Mouse (Mus musculus): ENCODE measurements around the gene Umps. TPM values are rescaled to one million over a fixed set of nuclear protein-coding genes. Genes with fewer than 3 reads are reported as not detected.
A peak's percentile ranks its signal among the peaks of the same experiment; 100 is the strongest.

Umps gene
- polyA plus RNA-seq, 1 experiment from 2014 or later = 62.5 TPM

- WGBS = 85% methylated on average over 4 of the region's 4 CpGs
- no peak for ATAC-seq (ENCODE audit: insufficient number of reproducible peaks, insufficient read depth, low FRiP score, low TSS enrichment, low read depth)
- Histone ChIP-seq H3K36me3 (peaks cover 83% of the 10 kb centered on the region), H3K9ac (no peak overlapping the region), H3K9me3 (no peaks in the 10 kb centered on the region), H3K4me2 (no peak overlapping the region), H3K4me3 (no peak overlapping the region), H3K27ac (no peak overlapping the region), H3K4me1 (peaks cover 18% of the 10 kb centered on the region), H3K27me3 (no peaks in the 10 kb centered on the region)
Observed at GRCm38 (mm10) chr16:33953008-33953407, 13.8 kb downstream of the Umps start.

DNA sequence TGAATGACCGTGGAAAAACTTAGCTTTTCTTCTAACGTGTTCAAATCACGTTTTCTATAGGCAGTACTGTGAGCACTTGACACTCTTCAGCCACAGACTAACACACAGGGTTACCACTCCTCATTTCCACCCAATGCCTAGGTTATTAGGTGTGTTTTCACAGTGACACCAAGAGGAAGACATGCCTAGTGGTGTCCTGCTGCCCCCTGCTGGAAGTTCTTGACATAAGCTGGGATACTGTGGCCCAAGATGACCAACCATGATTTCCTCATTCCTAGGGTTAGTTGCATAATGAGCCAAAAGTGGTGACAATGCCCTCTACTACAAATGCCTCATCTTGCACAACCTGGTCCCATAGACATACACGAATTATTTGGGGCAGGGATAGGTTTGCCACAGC, 16.0 kb downstream of the Umps start:
- peaks cover 76% of the 10 kb centered on the region for H3K36me3 ChIP-seq
- 23% methylated on average over 4 of the region's 4 CpGs for WGBS
- no peak for ATAC-seq (ENCODE audit: insufficient number of reproducible peaks, insufficient read depth, low FRiP score, low TSS enrichment, low read depth)
- no peak overlapping the region for H3K4me3 ChIP-seq
- no peak overlapping the region for H3K4me2 ChIP-seq
- peaks cover 34% of the 10 kb centered on the region for H3K4me1 ChIP-seq
- H3K9me3 ChIP-seq = no peaks in the 10 kb centered on the region
- no peaks in the 10 kb centered on the region for H3K27me3 ChIP-seq
- H3K27ac ChIP-seq = no peak overlapping the region
- no peak overlapping the region for H3K9ac ChIP-seq

GRCm38 (mm10) chr16:33950386-33950785, 16.5 kb downstream of the Umps start:
- H3K9ac ChIP-seq = no peak overlapping the region
- no peaks in the 10 kb centered on the region for H3K9me3 ChIP-seq
- no peak overlapping the region for H3K27ac ChIP-seq
- H3K4me2 ChIP-seq = no peak overlapping the region
- no peak overlapping the region for H3K4me3 ChIP-seq
- WGBS = 81% methylated on average over 6 of the region's 6 CpGs
- peaks cover 38% of the 10 kb centered on the region for H3K4me1 ChIP-seq
- H3K36me3 ChIP-seq = peaks cover 74% of the 10 kb centered on the region
- no peak for ATAC-seq (ENCODE audit: insufficient number of reproducible peaks, insufficient read depth, low FRiP score, low TSS enrichment, low read depth)
- H3K27me3 ChIP-seq = no peaks in the 10 kb centered on the region

GRCm38 (mm10) chr16:33947664-33948571, 18.9 kb downstream of the Umps start:
- H3K9me3 ChIP-seq = no peaks in the 10 kb centered on the region

DNA sequence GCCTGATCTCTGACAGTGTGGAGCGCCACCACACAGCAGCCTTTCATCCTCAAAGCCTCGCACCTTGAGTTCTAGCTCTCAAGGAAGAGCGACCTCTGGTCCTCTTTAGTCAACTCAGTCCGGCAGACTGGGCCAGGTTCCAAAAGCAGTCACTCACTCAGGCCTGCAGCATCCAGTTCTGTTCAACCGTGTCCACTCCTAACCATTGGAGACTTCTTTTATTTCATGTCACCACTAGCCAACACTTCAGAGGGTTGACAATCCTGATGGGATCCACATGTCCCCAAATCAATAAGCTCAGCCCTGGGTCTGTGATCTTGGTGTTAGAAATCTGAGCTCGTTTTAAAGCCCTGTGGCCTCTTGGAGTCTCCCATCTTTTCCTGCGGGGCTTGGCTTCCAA, 20.8 kb downstream of the Umps start:
- H3K36me3 ChIP-seq = peaks cover 55% of the 10 kb centered on the region

More at GRCm38 (mm10) chr16:33947664-33948571, 18.9 kb downstream of the Umps start:
- no peak for ATAC-seq (ENCODE audit: insufficient number of reproducible peaks, insufficient read depth, low FRiP score, low TSS enrichment, low read depth)
- Histone ChIP-seq H3K4me1 (peaks cover 56% of the 10 kb centered on the region), H3K27me3 (no peaks in the 10 kb centered on the region), H3K27ac (peak overlapping the region; percentile 74), H3K36me3 (peaks cover 58% of the 10 kb centered on the region), H3K9ac (peak overlapping the region; percentile 52; the same call in 1 of the 2 replicates), H3K4me3 (no peak overlapping the region), H3K4me2 (no peak overlapping the region)
- WGBS = 78% methylated on average over 17 of the region's 17 CpGs

DNA sequence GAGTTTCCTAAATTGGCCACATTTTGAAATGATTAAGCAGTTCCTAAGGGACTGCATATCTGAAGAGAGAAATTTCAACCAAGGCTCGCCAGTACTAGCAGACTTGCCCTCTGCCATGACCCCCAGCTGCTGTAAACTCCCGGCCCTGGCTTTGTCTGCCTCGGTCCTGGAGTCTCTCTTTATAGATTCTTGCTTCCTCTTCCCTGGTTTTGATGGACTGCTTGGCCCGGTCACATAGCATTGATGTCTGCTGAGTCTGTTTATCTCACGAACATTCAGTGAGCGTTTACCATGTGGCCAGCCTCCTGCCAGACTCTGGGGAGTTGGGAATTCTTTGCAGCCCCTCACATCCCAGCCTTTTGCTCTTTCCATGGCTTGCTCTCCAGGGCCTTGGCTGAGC, 22.1 kb downstream of the Umps start:
- Histone ChIP-seq H3K27me3 (no peaks in the 10 kb centered on the region), H3K36me3 (peaks cover 47% of the 10 kb centered on the region), H3K27ac (peak overlapping the region; percentile 23; the same call in 1 of the 2 replicates), H3K9me3 (no peaks in the 10 kb centered on the region), H3K9ac (no peak overlapping the region), H3K4me2 (no peak overlapping the region), H3K4me3 (no peak overlapping the region), H3K4me1 (peaks cover 86% of the 10 kb centered on the region)
- 19% methylated on average over 6 of the region's 6 CpGs for WGBS
- no peak for ATAC-seq (ENCODE audit: insufficient number of reproducible peaks, insufficient read depth, low FRiP score, low TSS enrichment, low read depth)

More for the DNA sequence above, 20.8 kb downstream of the Umps start:
- peak overlapping the region; percentile 16; the same call in 1 of the 2 replicates for H3K27ac ChIP-seq
- WGBS = 43% methylated on average over 7 of the region's 7 CpGs
- no peak overlapping the region for H3K4me2 ChIP-seq
- no peak overlapping the region for H3K9ac ChIP-seq
- no peaks in the 10 kb centered on the region for H3K9me3 ChIP-seq
- ATAC-seq (ENCODE audit: insufficient number of reproducible peaks, insufficient read depth, low FRiP score, low TSS enrichment, low read depth) = no peak
- H3K27me3 ChIP-seq = no peaks in the 10 kb centered on the region
- H3K4me3 ChIP-seq = no peak overlapping the region
- H3K4me1 ChIP-seq = peaks cover 75% of the 10 kb centered on the region

DNA sequence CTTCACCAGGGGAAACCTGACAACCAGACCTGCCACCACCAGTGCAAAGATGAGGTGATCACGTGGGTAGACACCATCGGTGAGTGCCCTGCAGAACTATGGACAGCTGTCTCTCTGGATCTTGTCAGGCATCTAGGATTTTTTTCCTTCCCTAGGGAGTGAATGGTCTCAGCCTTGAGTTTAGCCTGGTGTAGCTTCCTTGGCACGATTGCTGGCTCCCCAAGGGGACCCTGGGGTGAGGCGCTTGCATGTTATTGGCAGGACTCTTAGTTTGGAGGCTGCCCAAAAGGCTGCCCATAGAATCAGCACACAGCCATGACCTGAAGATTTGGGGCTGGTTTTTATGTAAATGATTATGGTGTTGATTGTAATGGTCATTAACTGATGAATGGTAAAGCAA, 22.7 kb downstream of the Umps start:
- no peaks in the 10 kb centered on the region for H3K27me3 ChIP-seq
- WGBS = 66% methylated on average over 4 of the region's 4 CpGs
- H3K4me3 ChIP-seq = no peak overlapping the region
- peaks cover 86% of the 10 kb centered on the region for H3K4me1 ChIP-seq
- H3K36me3 ChIP-seq = peaks cover 41% of the 10 kb centered on the region
- no peak for ATAC-seq (ENCODE audit: insufficient number of reproducible peaks, insufficient read depth, low FRiP score, low TSS enrichment, low read depth)
- H3K4me2 ChIP-seq = no peak overlapping the region
- no peak overlapping the region for H3K9ac ChIP-seq
- H3K9me3 ChIP-seq = no peaks in the 10 kb centered on the region
- no peak overlapping the region for H3K27ac ChIP-seq

GRCm38 (mm10) chr16:33943388-33943787, 23.4 kb downstream of the Umps start:
- H3K27me3 ChIP-seq = no peaks in the 10 kb centered on the region
- H3K4me3 ChIP-seq = no peak overlapping the region
- no peak overlapping the region; the same call in 1 of the 2 replicates for H3K27ac ChIP-seq
- H3K36me3 ChIP-seq = peaks cover 34% of the 10 kb centered on the region
- H3K4me2 ChIP-seq = no peak overlapping the region
- no peak overlapping the region for H3K9ac ChIP-seq
- peaks cover 86% of the 10 kb centered on the region for H3K4me1 ChIP-seq
- no peak for ATAC-seq (ENCODE audit: insufficient number of reproducible peaks, insufficient read depth, low FRiP score, low TSS enrichment, low read depth)
- WGBS = 95% methylated on average over 6 of the region's 6 CpGs
- H3K9me3 ChIP-seq = no peaks in the 10 kb centered on the region

- Histone ChIP-seq H3K36me3 (peaks cover 26% of the 10 kb centered on the region), H3K4me1 (peaks cover 90% of the 10 kb centered on the region), H3K27ac (peak overlapping the region; percentile 52), H3K4me2 (0 out of 2 replicates have a peak overlapping the region, but pooled peaks have one; percentile 11), H3K9me3 (no peaks in the 10 kb centered on the region), H3K9ac (peak overlapping the region; percentile 33; the same call in 1 of the 2 replicates), H3K4me3 (no peak overlapping the region), H3K27me3 (no peaks in the 10 kb centered on the region)
- ATAC-seq (ENCODE audit: insufficient number of reproducible peaks, insufficient read depth, low FRiP score, low TSS enrichment, low read depth) = no peak
- WGBS = 29% methylated on average over 11 of the region's 11 CpGs
Observed at GRCm38 (mm10) chr16:33942341-33942740, 24.5 kb downstream of the Umps start.

- Histone ChIP-seq H3K4me3 (no peak overlapping the region), H3K4me2 (no peak overlapping the region), H3K36me3 (peaks cover 20% of the 10 kb centered on the region), H3K9ac (no peak overlapping the region), H3K9me3 (no peaks in the 10 kb centered on the region), H3K27me3 (no peaks in the 10 kb centered on the region), H3K27ac (peak overlapping the region; percentile 57), H3K4me1 (peaks cover 92% of the 10 kb centered on the region)
- ATAC-seq (ENCODE audit: insufficient number of reproducible peaks, insufficient read depth, low FRiP score, low TSS enrichment, low read depth) = no peak
- WGBS = 37% methylated on average over 11 of the region's 11 CpGs
Observed at GRCm38 (mm10) chr16:33941271-33941781, 25.5 kb downstream of the Umps start.

GRCm38 (mm10) chr16:33940095-33940494, 26.7 kb downstream of the Umps start:
- Histone ChIP-seq H3K27me3 (no peaks in the 10 kb centered on the region), H3K4me3 (no peak overlapping the region), H3K4me1 (peaks cover 91% of the 10 kb centered on the region), H3K9ac (no peak overlapping the region), H3K9me3 (no peaks in the 10 kb centered on the region), H3K27ac (peak overlapping the region; percentile 7; the same call in 1 of the 2 replicates), H3K4me2 (no peak overlapping the region), H3K36me3 (peaks cover 11% of the 10 kb centered on the region)
- 68% methylated on average over 5 of the region's 5 CpGs for WGBS
- ATAC-seq (ENCODE audit: insufficient number of reproducible peaks, insufficient read depth, low FRiP score, low TSS enrichment, low read depth) = no peak

DNA sequence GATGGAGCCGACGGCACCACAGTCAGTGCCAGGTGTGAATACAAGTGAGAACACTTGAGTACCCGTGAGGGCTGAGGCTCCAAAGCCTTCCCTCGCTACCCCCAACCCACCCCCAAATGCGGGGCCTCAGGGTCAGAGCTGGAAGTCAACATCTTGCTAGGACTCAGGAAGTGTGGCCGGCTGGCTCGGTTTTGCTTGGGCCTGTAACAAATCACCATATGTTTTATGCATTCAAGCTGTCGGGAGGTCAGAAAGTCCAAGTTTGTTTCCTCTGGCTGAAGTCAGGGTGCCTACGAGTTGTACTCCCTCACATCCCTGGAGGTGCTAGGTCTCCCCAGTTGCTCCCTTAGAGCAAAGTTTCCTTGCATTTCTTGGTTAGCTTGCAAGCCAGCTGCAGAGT, 27.2 kb downstream of the Umps start:
- Histone ChIP-seq H3K4me1 (peaks cover 89% of the 10 kb centered on the region), H3K36me3 (peaks cover 9% of the 10 kb centered on the region), H3K4me3 (no peak overlapping the region), H3K27ac (no peak overlapping the region; the same call in 1 of the 2 replicates), H3K27me3 (no peaks in the 10 kb centered on the region), H3K9me3 (no peaks in the 10 kb centered on the region), H3K4me2 (no peak overlapping the region), H3K9ac (no peak overlapping the region)
- 39% methylated on average over 9 of the region's 9 CpGs for WGBS
- no peak for ATAC-seq (ENCODE audit: insufficient number of reproducible peaks, insufficient read depth, low FRiP score, low TSS enrichment, low read depth)

All from embryonic facial prominence, embryonic 13.5 days (tissue).